Mouse (Mus musculus) hindbrain, embryonic 14.5 days (tissue): ENCODE measurements around the gene Chsy1. TPM values are rescaled to one million over a fixed set of nuclear protein-coding genes. Genes with fewer than 3 reads are reported as not detected.
A peak's percentile ranks its signal among the peaks of the same experiment; 100 is the strongest.

Experiments
- ATAC-seq: fragments of 200-750 bp; cut with Nextera tagmentation; 2 replicates; pipeline ENCODE4 v1.8.0; 2017; ENCODE audit warnings: moderate number of reproducible peaks, mild to moderate bottlenecking, moderate TSS enrichment, moderate library complexity; ENCODE audit not compliant: low FRiP score
- DNase-seq: peaks from one replicate; pipeline ENCODE4 v3.0.0-alpha.2; 2015; ENCODE audit warnings: low spot score
- H3K27ac ChIP-seq: fragments of 300-500 bp; sonication (generic); 2 replicates; pipeline ENCODE4 v1.5.1; 2014; ENCODE audit warnings: mild to moderate bottlenecking, moderate library complexity
- H3K27me3 ChIP-seq: fragments of 300-500 bp; sonication (generic); 2 replicates; pipeline ENCODE4 v1.6.1; 2014; ENCODE audit warnings: mild to moderate bottlenecking, low read length, mixed read lengths; ENCODE audit not compliant: control insufficient read depth, insufficient read depth
- H3K36me3 ChIP-seq: fragments of 300-500 bp; sonication (generic); replicated peaks from 2 replicates; pipeline ENCODE4 v1.6.1; 2014; ENCODE audit not compliant: control insufficient read depth, insufficient read depth
- H3K4me1 ChIP-seq: fragments of 300-500 bp; sonication (generic); replicated peaks from 2 replicates; pipeline ENCODE4 v1.6.1; 2014; ENCODE audit warnings: antibody characterized with exemption, low read length, mixed read lengths; ENCODE audit not compliant: control insufficient read depth, insufficient read depth
- H3K4me2 ChIP-seq: fragments of 300-500 bp; sonication (generic); replicated peaks from 2 replicates; pipeline ENCODE4 v1.6.1; 2014; ENCODE audit warnings: mild to moderate bottlenecking, moderate library complexity
- H3K4me3 ChIP-seq: fragments of 300-500 bp; sonication (generic); replicated peaks from 2 replicates; pipeline ENCODE4 v1.5.1; 2014; ENCODE audit warnings: mild to moderate bottlenecking, low read length
- H3K9ac ChIP-seq: fragments of 300-500 bp; sonication (generic); 2 replicates; pipeline ENCODE4 v1.6.1; 2014
- H3K9me3 ChIP-seq: fragments of 300-500 bp; sonication (generic); 2 replicates; pipeline ENCODE4 v1.6.1; 2016; ENCODE audit warnings: low read length; ENCODE audit not compliant: control insufficient read depth
- WGBS: fragments of 180-500 bp; shearing (Covaris S2); extraction: QIAGEN DNeasy Blood & Tissue Kit; methylation state at CpG from one replicate; pipeline ENCODE4 v1.1.7; 2014; 5-methylcytosine and 5-hydroxymethylcytosine counted together
- polyA plus RNA-seq: library from polyadenylated mRNA; unstranded; fragments of >200 nt; fragmentation: Nextera tagmentation; extraction: Ambion mirVana; gene quantifications from 2 replicates; pipeline ENCODE4 v1.2.1, GENCODE M21; 2014

The Chsy1 gene
- polyA plus RNA-seq, 1 experiment from 2014 or later: 17.2 TPM

DNA sequence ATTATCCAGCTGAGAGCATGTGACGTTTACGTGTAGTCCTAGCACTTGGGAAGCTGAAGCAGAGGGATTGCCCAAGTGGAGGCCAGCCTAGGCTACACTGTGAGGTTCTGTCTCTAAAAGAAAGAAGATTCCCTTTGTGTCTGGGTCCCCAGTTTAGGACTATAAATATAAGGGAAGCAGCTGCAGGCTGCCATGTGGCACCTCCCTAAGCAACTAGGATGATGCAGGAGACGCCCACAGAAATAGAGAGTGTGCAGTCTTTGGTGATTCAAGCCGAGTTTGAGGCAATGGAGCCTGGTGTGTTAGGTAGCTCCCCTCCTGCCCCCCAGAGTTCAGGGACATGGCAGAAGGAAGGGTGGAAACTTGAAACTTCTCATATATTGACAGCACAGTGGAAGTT lies 21.7 kb upstream of the Chsy1 start:
- Histone ChIP-seq H3K4me1 (no peaks in the 10 kb centered on the region), H3K9me3 (no peaks in the 10 kb centered on the region), H3K27me3 (no peaks in the 10 kb centered on the region), H3K36me3 (peaks cover 94% of the 10 kb centered on the region), H3K4me2 (no peak overlapping the region), H3K27ac (no peak overlapping the region), H3K4me3 (no peak overlapping the region), H3K9ac (no peak overlapping the region)
- ATAC-seq (no peak), DNase-seq (no peak)
- 90% methylated on average over 4 of the region's 4 CpGs for WGBS

DNA sequence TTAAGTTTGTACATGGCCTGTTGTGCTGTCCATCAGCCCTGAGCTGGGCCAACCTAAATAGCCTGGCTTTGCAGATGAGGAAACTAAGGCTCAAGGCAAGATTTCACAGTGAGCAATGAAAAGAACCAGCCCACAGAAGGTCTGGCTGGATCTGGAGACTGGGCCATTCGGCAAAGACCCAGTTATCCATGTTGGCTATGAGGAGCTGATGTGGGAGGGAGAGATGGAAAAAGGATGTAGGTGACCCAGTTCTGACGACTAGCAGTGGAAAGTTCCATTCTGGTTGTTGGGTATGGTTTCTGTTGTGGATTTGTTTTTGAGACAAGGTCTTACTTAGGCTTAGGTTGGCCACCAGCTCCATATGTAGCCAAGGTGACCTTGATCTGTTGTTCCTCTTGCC lies 21.2 kb upstream of the Chsy1 start:
- Histone ChIP-seq H3K4me2 (no peak overlapping the region), H3K27me3 (no peaks in the 10 kb centered on the region), H3K36me3 (peaks cover 89% of the 10 kb centered on the region), H3K27ac (no peak overlapping the region), H3K9me3 (no peaks in the 10 kb centered on the region), H3K4me3 (no peak overlapping the region), H3K4me1 (no peaks in the 10 kb centered on the region), H3K9ac (no peak overlapping the region)
- ATAC-seq: no peak
- WGBS: 97% methylated on average over 2 of the region's 2 CpGs
- no peak for DNase-seq

GRCm38 (mm10) chr7:66090676-66091190 lies 18.6 kb upstream of the Chsy1 start:
- Histone ChIP-seq H3K4me3 (no peak overlapping the region), H3K27ac (no peak overlapping the region), H3K9ac (no peak overlapping the region), H3K4me2 (no peak overlapping the region), H3K9me3 (no peaks in the 10 kb centered on the region), H3K27me3 (no peaks in the 10 kb centered on the region), H3K4me1 (no peaks in the 10 kb centered on the region), H3K36me3 (peaks cover 63% of the 10 kb centered on the region)
- DNase-seq (no peak), ATAC-seq (no peak)
- 86% methylated on average over 11 of the region's 11 CpGs for whole genome bisulfite sequencing

GRCm38 (mm10) chr7:66091553-66091952 lies 17.8 kb upstream of the Chsy1 start:
- Histone ChIP-seq H3K4me3 (no peak overlapping the region), H3K27ac (no peak overlapping the region), H3K9me3 (no peaks in the 10 kb centered on the region), H3K36me3 (peaks cover 55% of the 10 kb centered on the region), H3K9ac (no peak overlapping the region), H3K4me2 (no peak overlapping the region), H3K4me1 (no peaks in the 10 kb centered on the region), H3K27me3 (no peaks in the 10 kb centered on the region)
- 88% methylated on average over 7 of the region's 7 CpGs for WGBS
- no peak for ATAC-seq
- DNase-seq: no peak

GRCm38 (mm10) chr7:66092656-66093055 lies 16.7 kb upstream of the Chsy1 start:
- DNase-seq: no peak
- no peaks in the 10 kb centered on the region for H3K9me3 ChIP-seq
- no peaks in the 10 kb centered on the region for H3K27me3 ChIP-seq
- H3K27ac ChIP-seq: no peak overlapping the region
- H3K36me3 ChIP-seq: peaks cover 44% of the 10 kb centered on the region
- 89% methylated on average over 8 of the region's 8 CpGs for WGBS
- H3K4me1 ChIP-seq: no peaks in the 10 kb centered on the region
- H3K4me2 ChIP-seq: no peak overlapping the region
- H3K9ac ChIP-seq: no peak overlapping the region
- no peak for ATAC-seq
- H3K4me3 ChIP-seq: no peak overlapping the region

GRCm38 (mm10) chr7:66094141-66094540 lies 15.2 kb upstream of the Chsy1 start:
- ATAC-seq (no peak), DNase-seq (no peak)
- Histone ChIP-seq H3K4me1 (no peaks in the 10 kb centered on the region), H3K36me3 (peaks cover 29% of the 10 kb centered on the region), H3K27me3 (no peaks in the 10 kb centered on the region), H3K4me2 (no peak overlapping the region), H3K9ac (no peak overlapping the region), H3K27ac (no peak overlapping the region), H3K4me3 (no peak overlapping the region), H3K9me3 (no peaks in the 10 kb centered on the region)
- 78% methylated on average over 5 of the region's 5 CpGs for WGBS

- WGBS: 84% methylated on average over 7 of the region's 7 CpGs
- H3K4me1 ChIP-seq: no peaks in the 10 kb centered on the region
- H3K9me3 ChIP-seq: no peaks in the 10 kb centered on the region
- H3K4me3 ChIP-seq: no peak overlapping the region
- ATAC-seq: no peak
- H3K4me2 ChIP-seq: no peak overlapping the region
- H3K27me3 ChIP-seq: no peaks in the 10 kb centered on the region
- no peaks in the 10 kb centered on the region for H3K36me3 ChIP-seq
- no peak overlapping the region for H3K27ac ChIP-seq
- no peak overlapping the region for H3K9ac ChIP-seq
- no peak for DNase-seq
Measured at GRCm38 (mm10) chr7:66098803-66099202, 10.5 kb upstream of the Chsy1 start.

DNA sequence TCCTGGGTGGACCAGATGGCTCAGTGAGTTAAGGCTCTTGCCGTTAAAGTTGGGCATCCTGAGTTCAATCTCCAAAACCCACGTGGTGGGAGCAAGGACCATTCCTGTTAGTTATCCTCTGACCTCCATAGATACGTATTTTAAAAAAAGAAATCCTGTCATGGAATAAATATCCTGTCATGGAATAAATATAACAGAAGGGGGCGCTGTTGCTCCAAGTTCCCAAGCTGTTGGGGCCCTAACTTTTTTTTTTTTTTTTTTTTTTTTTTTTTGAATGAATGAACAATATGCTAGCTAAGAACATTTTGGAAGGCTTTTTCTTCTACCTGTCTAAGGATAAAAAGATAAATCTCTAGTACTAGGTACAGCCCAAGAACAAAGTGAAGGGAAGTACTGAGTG lies 7.4 kb upstream of the Chsy1 start:
- H3K4me2 ChIP-seq: no peak overlapping the region
- no peaks in the 10 kb centered on the region for H3K27me3 ChIP-seq
- no peaks in the 10 kb centered on the region for H3K36me3 ChIP-seq
- peak; percentile 78 for DNase-seq
- H3K9ac ChIP-seq: no peak overlapping the region
- WGBS: 6% methylated on average over 4 of the region's 4 CpGs
- no peak overlapping the region for H3K27ac ChIP-seq
- no peak overlapping the region for H3K4me3 ChIP-seq
- ATAC-seq: no peak
- H3K4me1 ChIP-seq: no peaks in the 10 kb centered on the region
- H3K9me3 ChIP-seq: no peaks in the 10 kb centered on the region

- H3K4me3 ChIP-seq: no peak overlapping the region
- no peak overlapping the region for H3K9ac ChIP-seq
- no peaks in the 10 kb centered on the region for H3K27me3 ChIP-seq
- no peak overlapping the region for H3K27ac ChIP-seq
- ATAC-seq: no peak
- DNase-seq: no peak
- H3K4me1 ChIP-seq: no peaks in the 10 kb centered on the region
- H3K36me3 ChIP-seq: no peaks in the 10 kb centered on the region
- no peak overlapping the region for H3K4me2 ChIP-seq
- no peaks in the 10 kb centered on the region for H3K9me3 ChIP-seq
- 92% methylated on average over 5 of the region's 5 CpGs for WGBS
Measured at GRCm38 (mm10) chr7:66104531-66104930, 4.8 kb upstream of the Chsy1 start.

DNA sequence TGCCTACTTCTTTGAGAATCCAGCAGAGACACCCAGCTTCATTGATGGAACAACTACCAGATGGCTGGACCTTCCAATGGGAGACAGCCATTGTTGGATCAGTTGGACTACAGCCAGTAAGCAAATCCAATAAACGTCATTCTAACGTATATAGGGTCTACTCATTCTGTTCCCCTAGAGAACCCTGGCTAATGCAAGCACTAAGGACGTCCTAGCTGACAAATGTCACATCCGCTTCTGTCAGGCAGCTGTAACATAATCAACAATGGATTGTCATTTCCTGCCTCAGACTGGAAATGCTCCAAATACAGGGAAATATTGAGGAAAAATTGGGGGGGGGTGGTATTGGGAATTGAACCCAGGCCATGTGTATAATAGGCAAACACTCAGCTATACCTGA lies 3.5 kb upstream of the Chsy1 start:
- Histone ChIP-seq H3K27me3 (no peaks in the 10 kb centered on the region), H3K9me3 (no peaks in the 10 kb centered on the region), H3K4me1 (peaks cover 4% of the 10 kb centered on the region; the same call in 1 of the 2 replicates), H3K4me2 (no peak overlapping the region), H3K36me3 (no peaks in the 10 kb centered on the region), H3K9ac (no peak overlapping the region), H3K27ac (no peak overlapping the region), H3K4me3 (no peak overlapping the region)
- DNase-seq (no peak), ATAC-seq (no peak)
- 57% methylated on average over 4 of the region's 4 CpGs for WGBS
